Mouse (Mus musculus) small intestine, adult 2 months (tissue): Measurements from ENCODE around the gene Hist1h3b. TPM values are rescaled to one million over a fixed set of nuclear protein-coding genes. Genes with fewer than 3 reads are reported as not detected.
"Not testable (repeated sequence)": the region's sequence is repeated elsewhere in the genome, so short reads cannot be mapped to it uniquely, and the experiment has no call there.

Experiments
- H3K27ac ChIP-seq: fragments of 200-500 bp; 2 replicates; pipeline ENCODE4 v1.5.1; 2012; ENCODE audit warnings: low read depth, low read length, control low read depth, inconsistent platforms; ENCODE audit not compliant: insufficient read depth
- H3K27me3 ChIP-seq: fragments of 200-500 bp; 2 replicates; pipeline ENCODE4 v1.6.1; 2012; ENCODE audit warnings: mild to moderate bottlenecking, moderate library complexity, low read length, inconsistent platforms; ENCODE audit not compliant: control insufficient read depth, insufficient read depth
- H3K36me3 ChIP-seq: fragments of 200-500 bp; 2 replicates; pipeline ENCODE4 v1.6.1; 2012; ENCODE audit warnings: mild to moderate bottlenecking, low read length, control low read depth, inconsistent platforms; ENCODE audit not compliant: control insufficient read depth, insufficient read depth
- H3K4me1 ChIP-seq: fragments of 200-500 bp; 2 replicates; pipeline ENCODE4 v1.6.1; 2012; ENCODE audit warnings: low read length, inconsistent platforms, mixed read lengths; ENCODE audit not compliant: control insufficient read depth, insufficient read depth, insufficient read length
- H3K4me3 ChIP-seq: fragments of 200-500 bp; 2 replicates; pipeline ENCODE4 v1.5.1; 2012; ENCODE audit warnings: low read depth, mild to moderate bottlenecking, control low read depth, inconsistent platforms, low read length, moderate library complexity
- CTCF ChIP-seq: fragments of 200-500 bp; IDR thresholded peaks from 2 replicates; pipeline ENCODE4 v1.5.1; 2012; ENCODE audit warnings: low read depth, mild to moderate bottlenecking, control low read depth, inconsistent platforms, low read length, moderate library complexity, mixed read lengths; ENCODE audit not compliant: insufficient replicate concordance, insufficient read length; ENCODE audit errors: extremely low read depth
- POLR2A ChIP-seq: fragments of 200-500 bp; IDR thresholded peaks from 2 replicates; pipeline ENCODE4 v1.6.1; 2012; ENCODE audit warnings: low read depth, mild to moderate bottlenecking, control low read depth, inconsistent platforms, low read length, moderate library complexity
- WGBS: fragments of 180-500 bp; shearing (Covaris S2); methylation state at CpG from one replicate; pipeline ENCODE4 v1.1.7; 2018; 5-methylcytosine and 5-hydroxymethylcytosine counted together
- polyA plus RNA-seq: library from polyadenylated mRNA; depleted of rRNA; stranded (reverse); fragments of >200 nt; gene quantifications from 2 replicates; pipeline ENCODE4 v1.2.3, GENCODE M21; 2012; rRNA removed

Gene Hist1h3b
- polyA plus RNA-seq: 39.8 and 49.8 TPM in 2 replicates

DNA sequence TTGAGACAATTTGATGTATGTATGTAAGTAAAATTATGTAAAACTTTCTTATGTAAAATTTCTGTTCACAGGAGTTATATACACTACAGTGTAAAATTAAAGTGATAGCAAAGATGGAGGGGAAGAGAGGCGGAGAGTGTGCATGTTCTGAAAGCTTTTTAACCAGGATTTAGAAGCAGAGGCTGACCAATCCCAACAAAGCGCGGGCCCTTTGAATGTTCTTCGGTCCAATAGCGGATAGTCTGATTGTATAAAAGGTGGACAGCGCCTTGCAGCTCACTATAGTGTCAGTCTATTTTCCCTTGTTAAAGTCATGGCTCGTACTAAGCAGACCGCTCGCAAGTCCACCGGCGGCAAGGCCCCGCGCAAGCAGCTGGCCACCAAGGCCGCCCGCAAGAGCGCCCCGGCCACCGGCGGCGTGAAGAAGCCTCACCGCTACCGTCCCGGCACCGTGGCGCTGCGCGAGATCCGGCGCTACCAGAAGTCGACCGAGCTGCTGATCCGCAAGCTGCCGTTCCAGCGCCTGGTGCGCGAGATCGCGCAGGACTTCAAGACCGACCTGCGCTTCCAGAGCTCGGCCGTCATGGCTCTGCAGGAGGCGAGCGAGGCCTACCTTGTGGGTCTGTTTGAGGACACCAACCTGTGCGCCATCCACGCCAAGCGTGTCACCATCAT is at the start of gene Hist1h3b:
Hist1h3b (plus strand) TSS at position 201 of the 675 bp plus-strand sequence.
- peak within 1 kb of the TSS; percentile 97 for H3K27ac ChIP-seq
- WGBS: under 1% methylated on average over 20 of the region's 47 CpGs
- H3K36me3 ChIP-seq, H3K27me3 ChIP-seq, H3K4me1 ChIP-seq: not testable (repeated sequence)
- H3K4me3 ChIP-seq: peak within 1 kb of the TSS; percentile 61

DNA sequence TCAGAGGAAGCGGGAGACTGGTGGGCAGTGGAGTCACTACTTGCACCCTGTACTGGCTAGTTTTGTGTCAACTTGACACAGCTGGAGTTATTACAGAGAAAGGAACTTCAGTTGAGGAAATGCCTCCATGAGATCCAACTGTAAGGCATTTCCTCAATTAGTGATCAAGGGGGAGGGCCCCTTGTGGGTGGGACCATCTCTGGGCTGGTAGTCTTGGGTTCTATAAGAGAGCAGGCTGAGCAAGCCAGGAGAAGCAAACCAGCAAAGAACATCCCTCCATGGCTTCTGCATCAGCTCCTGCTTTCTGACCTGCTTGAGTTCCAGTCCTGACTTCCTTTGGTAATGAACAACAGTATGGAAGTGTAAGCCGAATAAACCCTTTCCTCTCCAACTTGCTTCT is 49.3 kb upstream of the Hist1h3b start:
- not testable (repeated sequence) for H3K36me3 ChIP-seq, H3K4me1 ChIP-seq, H3K27me3 ChIP-seq, H3K27ac ChIP-seq, H3K4me3 ChIP-seq
- 43% methylated on average over 2 of the region's 2 CpGs for WGBS

DNA sequence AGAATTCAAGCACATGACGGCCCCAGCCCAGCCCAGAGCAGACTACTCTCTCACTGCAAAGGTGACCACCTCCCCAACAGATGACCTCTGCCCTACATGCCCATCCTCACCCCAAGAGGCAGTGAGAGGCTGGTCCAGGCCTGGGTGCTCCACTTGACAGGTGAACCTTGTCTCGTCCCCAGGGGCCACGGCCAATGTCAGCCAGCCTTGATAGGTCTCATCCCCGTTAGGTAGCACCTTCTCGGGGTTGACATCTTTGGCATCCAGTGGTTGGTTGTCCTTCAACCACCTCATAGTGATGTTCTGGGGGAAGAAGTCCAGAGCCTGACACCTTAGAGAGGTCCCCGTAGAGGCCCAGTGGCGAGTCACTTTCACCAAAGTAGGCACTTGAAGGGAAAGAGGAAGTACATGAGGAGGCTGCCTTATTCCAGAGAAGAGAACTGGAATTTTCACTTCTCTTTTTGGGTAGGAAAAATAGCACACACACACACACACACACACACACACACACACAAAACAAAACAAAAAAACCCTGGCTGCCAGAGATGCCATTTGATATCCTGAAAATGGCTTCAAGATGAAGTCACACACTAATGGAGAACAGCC is 46.2 kb upstream of the Hist1h3b start:
- Histone ChIP-seq H3K27me3 (no peaks in the 10 kb centered on the region), H3K4me3 (no peak overlapping the region), H3K4me1 (peaks cover 2% of the 10 kb centered on the region; the same call in 1 of the 2 replicates), H3K36me3 (no peaks in the 10 kb centered on the region), H3K27ac (no peak overlapping the region)
- 90% methylated on average over 7 of the region's 7 CpGs for WGBS
- TF ChIP-seq CTCF: no peak
- no peak for TF ChIP-seq POLR2A

DNA sequence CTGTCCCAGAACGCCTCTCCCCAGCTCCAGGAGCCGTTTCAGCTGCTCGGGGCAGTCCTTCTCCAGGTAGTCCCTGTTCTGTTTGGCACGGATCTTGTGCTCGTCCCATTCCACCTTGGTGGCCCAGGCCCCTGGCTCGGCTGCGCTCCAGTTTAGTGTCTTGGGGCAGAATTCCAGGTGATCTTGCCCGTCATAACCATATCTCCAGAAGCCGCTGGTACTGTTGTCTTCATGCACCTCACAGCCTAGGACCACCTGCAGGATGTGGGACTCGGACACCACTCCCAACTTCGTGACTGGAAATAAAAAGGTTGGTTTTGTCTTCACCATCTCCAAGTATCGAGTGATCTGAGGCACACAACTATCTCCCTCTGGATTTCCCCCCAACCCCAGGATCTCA is 45.3 kb upstream of the Hist1h3b start:
- Histone ChIP-seq H3K27me3 (no peaks in the 10 kb centered on the region), H3K36me3 (no peaks in the 10 kb centered on the region), H3K4me3 (no peak overlapping the region), H3K27ac (no peak overlapping the region), H3K4me1 (peaks cover 2% of the 10 kb centered on the region; the same call in 1 of the 2 replicates)
- 91% methylated on average over 12 of the region's 12 CpGs for WGBS
- TF ChIP-seq POLR2A (no peak), CTCF (no peak)

DNA sequence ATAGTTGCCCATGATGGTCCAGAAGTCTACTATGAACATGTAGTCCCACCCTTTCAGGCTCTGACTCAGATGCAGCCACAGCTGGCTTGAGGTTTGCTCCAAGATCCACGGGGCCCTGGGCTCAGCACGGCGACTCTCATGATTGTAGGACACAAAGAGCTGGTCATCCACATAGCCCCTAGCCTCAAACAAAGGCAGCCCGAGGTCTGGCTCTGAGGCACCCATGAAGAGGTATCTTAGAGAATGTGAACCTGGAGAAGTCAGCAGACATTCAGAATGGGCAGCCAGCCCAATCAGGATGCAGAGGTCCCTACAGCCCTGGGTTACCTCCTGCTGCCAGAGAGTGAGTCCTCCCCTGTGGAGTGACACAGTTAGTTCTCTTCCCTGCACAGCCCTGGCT is 44.0 kb upstream of the Hist1h3b start:
- Histone ChIP-seq H3K27ac (no peak overlapping the region), H3K27me3 (no peaks in the 10 kb centered on the region), H3K36me3 (no peaks in the 10 kb centered on the region), H3K4me1 (no peaks in the 10 kb centered on the region; the same call in 1 of the 2 replicates), H3K4me3 (no peak overlapping the region)
- WGBS: 93% methylated on average over 4 of the region's 4 CpGs
- no peak for TF ChIP-seq POLR2A
- no peak for TF ChIP-seq CTCF

DNA sequence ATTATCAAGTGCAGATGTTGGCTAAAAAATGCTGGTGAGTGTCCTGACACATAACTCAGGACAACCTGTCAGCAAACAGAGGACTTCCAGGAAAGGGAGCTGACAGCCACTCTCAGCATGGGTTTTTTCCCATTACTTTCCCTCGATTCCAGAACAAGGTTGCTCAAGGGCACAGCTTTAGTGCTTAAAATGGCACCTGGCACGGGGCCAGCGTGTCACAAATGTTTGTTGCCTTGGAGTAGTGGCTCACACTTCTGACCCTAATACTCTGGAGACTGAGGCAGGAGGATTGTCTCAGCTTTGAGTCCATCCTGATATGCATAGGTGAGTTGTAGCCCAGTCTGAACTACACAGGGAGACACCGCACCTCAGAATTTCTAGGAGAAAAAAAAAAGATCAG is 43.4 kb upstream of the Hist1h3b start:
- 57% methylated on average over 4 of the region's 4 CpGs for WGBS

DNA sequence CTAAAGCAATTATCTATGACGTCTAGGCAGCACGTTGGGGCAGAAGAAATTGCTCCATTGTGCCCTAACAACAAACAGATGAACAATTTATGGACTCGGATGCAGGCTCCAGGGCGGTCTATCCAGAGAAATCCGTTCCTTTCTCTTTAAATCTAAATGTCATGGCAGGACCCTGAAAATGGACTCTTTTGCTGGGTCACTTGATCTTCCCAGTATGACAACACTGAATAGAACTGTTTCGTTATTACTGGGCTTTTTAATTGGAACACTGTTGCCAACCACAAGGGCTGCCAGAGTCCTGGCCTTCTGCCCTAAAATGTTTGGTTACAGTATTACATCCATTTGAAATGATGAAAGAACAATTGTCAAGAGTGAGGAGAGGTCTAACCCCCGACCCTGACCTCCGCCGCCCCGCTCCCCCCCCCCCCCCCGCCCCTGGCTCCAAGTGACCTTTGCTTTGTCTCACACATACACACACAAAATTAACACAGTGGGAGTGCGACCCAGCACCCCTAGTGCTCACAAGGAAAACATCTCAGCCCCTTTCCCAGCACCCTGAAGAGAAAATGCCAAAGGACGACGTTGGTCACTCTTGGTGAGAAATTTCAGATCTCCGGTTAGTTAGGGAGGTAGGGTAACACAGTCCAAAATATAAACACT is 42.2 kb upstream of the Hist1h3b start:
- Histone ChIP-seq H3K36me3 (no peaks in the 10 kb centered on the region), H3K4me3 (peak overlapping the region; percentile 73), H3K27ac (peak overlapping the region; percentile 61), H3K27me3 (no peaks in the 10 kb centered on the region), H3K4me1 (no peaks in the 10 kb centered on the region; the same call in 1 of the 2 replicates)
- 18% methylated on average over 15 of the region's 15 CpGs for WGBS
- TF ChIP-seq POLR2A (no peak), CTCF (no peak)

More for the DNA sequence above, 43.4 kb upstream of the Hist1h3b start:
- Histone ChIP-seq H3K27me3 (no peaks in the 10 kb centered on the region), H3K27ac (no peak overlapping the region), H3K36me3 (no peaks in the 10 kb centered on the region), H3K4me1 (no peaks in the 10 kb centered on the region; the same call in 1 of the 2 replicates), H3K4me3 (no peak overlapping the region)
- TF ChIP-seq POLR2A: no peak
